Comparison of ENCODE assay signal across 8 mouse cellular contexts in genomic region chr6:114397691-114398217, GRCm38 (mm10). TPM values are rescaled to one million over a fixed set of nuclear protein-coding genes. Genes with fewer than 3 reads are reported as not detected.
DNase-seq lines count a peak whose midpoint lies in the region; ATAC-seq and TF ChIP-seq lines count a peak whose summit lies in the region.

Hrh1 (plus strand) TSS chr6:114397936.

- no peak for ATAC-seq in liver, postnatal 0 days
- peak; percentile 60; the same call in 1 of the 2 replicates for ATAC-seq in neural tube, embryonic 15.5 days (ENCODE audit: low FRiP score)

- peak within 1 kb of the TSS; percentile 64 for H3K4me3 ChIP-seq in left cerebral cortex, adult 2 months
- H3K4me3 ChIP-seq in liver, postnatal 0 days (ENCODE audit: low read depth, low read length) = peak within 1 kb of the TSS; percentile 40
- H3K4me3 ChIP-seq in neural tube, embryonic 15.5 days (replicated peaks) = peak within 1 kb of the TSS; percentile 50

- no peak for TF ChIP-seq EP300 in liver, postnatal 0 days (IDR thresholded peaks at IDR 0.05; ENCODE audit: low read depth)

- H3K4me1 ChIP-seq in liver, postnatal 0 days (ENCODE audit: insufficient read depth) = peaks cover 6% of the 10 kb centered on the region
- peaks cover 24% of the 10 kb centered on the region for H3K4me1 ChIP-seq in neural tube, embryonic 15.5 days

- H3K9ac ChIP-seq in liver, postnatal 0 days (replicated peaks) = no peak within 1 kb of the TSS
- peak within 1 kb of the TSS; percentile 38 for H3K9ac ChIP-seq in neural tube, embryonic 15.5 days (replicated peaks)

- H3K27me3 ChIP-seq in liver, postnatal 0 days (ENCODE audit: insufficient read depth, low read length) = peaks cover 40% of the 10 kb centered on the region
- H3K27me3 ChIP-seq in neural tube, embryonic 15.5 days (replicated peaks) = peaks cover 55% of the 10 kb centered on the region

- intact Hi-C loops in left cerebral cortex, adult 2 months (cut with DNase I) = loop anchor here (2.0 kb wide), 3 partner anchors 29 to 61 kb away; no protein-coding TSS in a partner anchor
- intact Hi-C loops in gastrocnemius, postnatal 36 days (cut with DNase I) = no loop called here

- peak within 1 kb of the TSS; percentile 59 for H3K4me2 ChIP-seq in liver, postnatal 0 days (ENCODE audit: low read depth, low read length)
- peak within 1 kb of the TSS; percentile 99 for H3K4me2 ChIP-seq in neural tube, embryonic 15.5 days

- H3K9me3 ChIP-seq in liver, postnatal 0 days (ENCODE audit: low read length) = no peaks in the 10 kb centered on the region
- H3K9me3 ChIP-seq in neural tube, embryonic 15.5 days (replicated peaks) = no peaks in the 10 kb centered on the region

- no peaks in the 10 kb centered on the region for H3K36me3 ChIP-seq in liver, postnatal 0 days (replicated peaks; ENCODE audit: insufficient read depth, low read length)
- H3K36me3 ChIP-seq in neural tube, embryonic 15.5 days = no peaks in the 10 kb centered on the region

- 1% methylated on average over 41 of the region's 56 CpGs for WGBS in liver, postnatal 0 days (ENCODE audit: insufficient replicate concordance)
- under 1% methylated on average over 55 of the region's 56 CpGs for WGBS in neural tube, embryonic 15.5 days

- peak; percentile 62 to 67 for DNase-seq in left cerebral cortex, adult 2 months (ENCODE audit: extremely low spot score in 1 of 2, low spot score in 2 of 2)
- DNase-seq in left cerebral cortex, adult 11 months (ENCODE audit: low spot score) = no peak
- peak; percentile 29 to 45 for DNase-seq in cerebellum, postnatal 36 days
- DNase-seq in gastrocnemius, postnatal 36 days = peak; percentile 27 to 32
- DNase-seq in kidney, adult 8-10 months = peak; percentile 6 to 7
- DNase-seq in liver, postnatal 0 days = peak; percentile 41
- DNase-seq in frontal cortex, postnatal 36 days (ENCODE audit: low spot score in 2 of 2) = no peak

- peak within 1 kb of the TSS; percentile 81 for H3K27ac ChIP-seq in left cerebral cortex, adult 2 months
- no peak within 1 kb of the TSS for H3K27ac ChIP-seq in liver, postnatal 0 days (ENCODE audit: low read depth)
- no peak within 1 kb of the TSS for H3K27ac ChIP-seq in neural tube, embryonic 15.5 days (replicated peaks)

- TF ChIP-seq CTCF in left cerebral cortex, adult 2 months (IDR thresholded peaks at IDR 0.05) = no peak
- TF ChIP-seq CTCF in liver, postnatal 0 days (IDR thresholded peaks at IDR 0.05; ENCODE audit: low read depth) = no peak

RNA-seq across cellular contexts. Expression of gene Hrh1, which starts in this region (rescaled TPM):
- 10 to 100 TPM; 24.2 to 25.6 TPM for total RNA-seq in left cerebral cortex, adult 2 months (2021)
- total RNA-seq in gastrocnemius, postnatal 36 days (2021) = under 1 TPM; 0.33 to 0.35 TPM
- not detected in 2 replicates for polyA plus RNA-seq in liver, postnatal 0 days (2015; fragmentation: Nextera tagmentation; extraction: Ambion mirVana)
- polyA plus RNA-seq in neural tube, embryonic 15.5 days (2015; fragmentation: Nextera tagmentation; extraction: Ambion mirVana) = 0.59 and 0.95 TPM in 2 replicates

Comparison
In these comparisons a context has a peak if more than half of its experiments do, and no peak if none do; other contexts are left out.
1. RNA of gene Hrh1 (total RNA-seq): 24.2 to 25.6 TPM in left cerebral cortex, adult 2 months; 0.33 to 0.35 TPM in gastrocnemius, postnatal 36 days; every median in the first group is over 10 times any median in the second.
2. DNase-seq: peak in left cerebral cortex, adult 2 months (2 of 2), cerebellum, postnatal 36 days (2 of 2) and kidney, adult 8-10 months (2 of 2); none in left cerebral cortex, adult 11 months (single experiment) and frontal cortex, postnatal 36 days (0 of 2).
3. Peak in DNase-seq in gastrocnemius, postnatal 36 days; RNA of the gene not detected or under 1 TPM.
4. Peak in DNase-seq, H3K4me3 ChIP-seq and H3K4me2 ChIP-seq in liver, postnatal 0 days; RNA of the gene not detected or under 1 TPM.
5. Peak in ATAC-seq, H3K4me3 ChIP-seq, H3K9ac ChIP-seq and H3K4me2 ChIP-seq in neural tube, embryonic 15.5 days; RNA of the gene not detected or under 1 TPM.
6. Peak in every context shown above with its lines, with median percentiles within 50 percentile points of each other: H3K4me3 ChIP-seq.